Mouse (Mus musculus): Measurements from ENCODE around the gene Ran. TPM values are rescaled to one million over a fixed set of nuclear protein-coding genes. Genes with fewer than 3 reads are reported as not detected.
"Not testable (repeated sequence)": the region's sequence is repeated elsewhere in the genome, so short reads cannot be mapped to it uniquely, and the experiment has no call there.

Ran gene
- total RNA-seq (2021) = 100 to 1,000 TPM; 157 to 172 TPM

DNA sequence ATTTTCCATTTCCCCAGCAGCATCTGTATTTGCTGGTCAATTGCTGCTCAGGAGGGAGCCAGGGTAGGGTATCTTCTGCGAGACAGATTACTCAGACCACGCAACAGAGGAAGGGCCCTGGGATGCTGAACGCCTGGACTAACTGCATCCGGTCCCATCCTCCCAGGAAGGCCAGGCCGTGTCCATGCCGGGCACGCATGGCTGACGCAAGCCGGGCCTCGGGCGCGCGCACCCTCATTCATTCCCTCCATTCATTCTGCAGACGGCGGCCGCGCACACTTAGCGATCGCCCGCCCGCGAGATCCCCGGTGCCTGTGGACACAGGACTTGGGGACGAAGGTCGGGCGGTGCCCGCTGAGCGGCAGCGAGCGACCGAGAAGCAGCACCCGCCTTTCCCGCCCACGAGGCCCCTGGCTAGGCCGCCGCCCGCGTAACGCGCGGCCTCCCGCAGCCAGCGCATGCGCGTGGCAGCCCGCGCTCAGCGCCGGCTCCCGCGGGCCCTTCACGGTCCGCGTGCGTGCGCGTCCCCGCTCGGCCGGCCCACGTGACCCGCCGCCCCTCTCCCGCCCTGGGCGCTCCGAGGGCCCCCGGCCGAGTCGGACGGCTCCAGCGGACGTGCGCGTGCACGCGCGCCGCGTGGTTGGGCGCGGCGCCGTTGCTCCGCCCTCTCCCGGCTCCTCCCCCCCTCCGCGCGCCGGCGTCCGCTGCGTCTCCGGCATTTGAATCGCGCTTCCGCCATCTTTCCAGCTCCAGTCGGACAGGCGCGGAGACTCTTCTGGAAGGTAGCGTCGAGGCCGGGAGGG lies at the start of gene Ran:
TSS of gene Ran (plus strand) at position 573 of the 803 bp plus-strand sequence.
- intact Hi-C loops (cut with DNase I) = no loop called here
- DNase-seq (ENCODE audit: extremely low spot score in 1 of 2, low spot score in 2 of 2) = peak; percentile 90 to 97

DNA sequence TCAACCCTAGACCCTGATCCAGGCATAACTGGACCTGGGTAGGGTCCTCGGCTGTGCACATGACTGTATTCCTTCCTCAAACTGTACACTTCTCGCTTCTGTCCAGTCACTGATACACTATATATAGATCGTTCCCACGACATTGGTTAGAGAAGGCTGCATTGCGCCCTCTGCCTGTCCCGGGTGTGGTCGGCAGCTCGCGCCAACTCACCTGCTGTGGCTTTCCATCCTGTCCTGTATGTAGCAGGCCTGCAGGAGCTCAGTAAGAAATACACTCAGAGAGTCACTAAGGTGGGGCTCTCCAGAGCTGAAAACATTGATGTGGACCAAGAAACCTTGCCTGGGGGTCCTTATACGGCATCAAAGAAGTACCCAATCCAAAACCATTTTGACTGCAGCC lies 49.0 kb upstream of the Ran start:
- no peak for DNase-seq (ENCODE audit: extremely low spot score in 1 of 2, low spot score in 2 of 2)
- intact Hi-C loops (cut with DNase I) = loop anchor here (5.0 to 10.0 kb wide), 3 partner anchors 159 to 446 kb away; no protein-coding TSS in a partner anchor

DNA sequence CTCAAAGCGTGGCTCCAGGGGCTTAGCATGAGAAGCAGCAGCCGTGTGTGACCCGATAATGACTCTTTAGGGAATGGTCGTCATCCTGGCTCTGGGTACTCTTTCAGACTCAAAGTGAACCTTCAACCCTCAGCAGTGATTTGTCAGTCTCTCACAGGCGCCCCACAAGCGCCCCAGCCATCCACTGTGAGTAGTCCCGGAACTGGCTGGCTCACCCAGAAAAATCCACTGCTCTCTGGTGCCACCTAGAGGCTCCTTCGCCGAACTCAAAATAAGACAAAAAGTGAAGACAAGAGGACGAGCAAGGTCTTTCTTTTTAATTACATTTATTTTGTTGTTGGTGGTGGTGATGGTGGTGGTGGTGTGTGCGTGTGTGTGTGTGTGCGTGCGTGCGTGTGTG lies 48.6 kb upstream of the Ran start:
- intact Hi-C loops (cut with DNase I) = loop anchor here (5.0 to 10.0 kb wide), 3 partner anchors 159 to 446 kb away; no protein-coding TSS in a partner anchor
- DNase-seq (ENCODE audit: extremely low spot score in 1 of 2, low spot score in 2 of 2) = peak; percentile 70 to 75

DNA sequence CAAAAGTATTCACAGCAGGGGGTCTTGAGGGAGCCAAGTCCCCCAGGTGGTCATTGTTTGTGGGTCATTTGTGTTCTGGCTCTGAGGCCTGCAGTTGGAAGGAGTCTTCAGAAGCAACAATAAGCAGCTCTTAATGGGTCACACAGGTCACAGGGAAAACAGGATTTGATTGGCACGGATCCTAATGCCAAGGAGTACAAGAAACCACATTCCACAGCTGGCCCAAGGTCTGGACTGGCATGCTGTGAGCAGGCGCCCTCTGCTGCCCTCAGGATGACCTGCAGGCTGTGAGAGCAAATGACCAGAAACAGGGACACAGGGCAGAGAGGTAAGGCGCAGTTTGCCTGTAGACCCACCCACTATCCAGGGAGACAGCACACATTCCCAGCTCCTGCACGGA lies 43.6 kb upstream of the Ran start:
- DNase-seq (ENCODE audit: extremely low spot score in 1 of 2, low spot score in 2 of 2) = peak in 1 of 2 experiments; percentile 52
- intact Hi-C loops (cut with DNase I) = loop anchor here (10.0 kb wide), 1 partner anchor 451 kb away; no protein-coding TSS in a partner anchor

DNA sequence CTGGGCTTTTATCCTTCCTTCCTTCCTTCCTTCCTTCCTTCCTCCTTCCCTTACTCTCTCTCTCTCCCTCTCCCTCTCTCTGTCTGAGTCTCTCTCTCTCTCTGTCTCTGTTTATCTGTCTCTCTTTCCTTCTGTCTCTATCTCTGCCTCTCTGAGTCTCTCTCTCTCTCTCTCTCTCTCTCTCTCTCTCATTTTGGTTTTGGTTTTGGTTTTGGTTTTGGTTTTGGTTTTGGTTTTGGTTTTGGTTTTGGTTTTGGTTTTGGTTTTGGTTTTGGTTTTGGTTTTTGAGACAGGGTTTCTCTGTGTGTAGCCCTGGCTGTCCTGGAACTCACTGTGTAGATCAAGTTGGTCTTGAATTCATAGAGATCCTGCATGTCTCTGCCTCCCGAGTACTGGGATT lies 42.4 kb upstream of the Ran start:
- intact Hi-C loops (cut with DNase I) = loop anchor here (10.0 kb wide), 1 partner anchor 453 kb away; no protein-coding TSS in a partner anchor
- not testable (repeated sequence) for DNase-seq (ENCODE audit: extremely low spot score in 1 of 2, low spot score in 2 of 2)

DNA sequence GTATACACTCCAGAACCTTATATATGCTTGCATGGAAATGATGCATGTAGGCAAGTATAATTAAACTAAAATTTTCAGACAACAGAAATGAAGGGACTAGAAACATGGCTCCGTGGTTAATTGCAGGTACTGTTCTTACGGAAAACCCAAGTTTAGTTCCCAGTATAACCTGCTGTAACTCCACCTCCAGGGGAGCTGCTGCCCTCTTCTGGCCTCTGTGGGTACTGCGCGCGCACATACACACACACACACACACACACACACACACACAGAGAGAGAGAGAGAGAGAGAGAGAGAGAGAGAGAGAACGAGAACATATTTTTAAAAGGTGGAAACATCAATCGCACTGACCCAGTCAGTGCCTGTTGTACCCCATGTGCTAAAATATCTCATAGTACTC lies 40.9 kb upstream of the Ran start:
- DNase-seq (ENCODE audit: extremely low spot score in 1 of 2, low spot score in 2 of 2) = no peak
- intact Hi-C loops (cut with DNase I) = loop anchor here (10.0 kb wide), 1 partner anchor 454 kb away; no protein-coding TSS in a partner anchor

DNA sequence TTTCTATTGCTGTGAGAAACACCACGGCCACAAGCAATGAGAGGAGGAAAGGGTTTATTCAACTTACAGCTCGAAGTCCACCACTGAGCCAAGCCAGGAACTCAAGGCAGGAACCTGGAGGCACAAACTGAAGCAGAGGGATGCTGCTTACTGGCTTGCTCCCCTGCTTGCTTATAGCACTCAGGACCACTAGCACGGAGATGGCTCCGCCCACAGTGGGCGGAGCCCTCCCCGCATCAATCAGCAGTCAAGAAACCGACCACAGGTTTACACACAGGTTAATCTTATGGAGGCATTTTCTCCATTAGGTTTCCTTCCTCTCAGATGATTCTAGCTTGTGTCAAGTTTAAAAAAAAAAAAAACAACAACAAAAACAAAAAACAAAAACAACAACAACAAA lies 39.0 kb upstream of the Ran start:
- intact Hi-C loops (cut with DNase I) = no loop called here

DNA sequence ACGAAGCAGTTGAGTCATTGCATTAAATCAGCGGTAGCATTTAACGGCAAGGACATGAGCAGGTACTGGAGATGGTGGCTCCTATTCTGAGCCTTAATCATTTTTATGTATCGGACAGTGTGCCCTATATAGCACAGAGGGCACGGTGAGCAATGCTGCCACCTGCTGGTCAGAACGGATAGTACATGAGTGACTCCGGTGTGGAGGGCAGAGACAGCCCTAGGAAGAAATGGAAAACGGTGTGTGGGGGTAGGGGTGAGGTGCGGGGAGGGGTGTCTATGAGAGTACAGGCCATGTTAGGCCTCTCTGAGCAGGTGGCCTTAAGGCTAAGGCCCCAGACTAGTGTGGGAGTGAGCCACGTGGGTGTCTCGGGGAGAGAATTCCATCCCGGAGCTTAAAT lies 38.3 kb upstream of the Ran start:
- intact Hi-C loops (cut with DNase I) = no loop called here
- peak in 1 of 2 experiments; percentile 57 for DNase-seq (ENCODE audit: extremely low spot score in 1 of 2, low spot score in 2 of 2)

More for the DNA sequence above, 39.0 kb upstream of the Ran start:
- no peak for DNase-seq (ENCODE audit: extremely low spot score in 1 of 2, low spot score in 2 of 2)

DNA sequence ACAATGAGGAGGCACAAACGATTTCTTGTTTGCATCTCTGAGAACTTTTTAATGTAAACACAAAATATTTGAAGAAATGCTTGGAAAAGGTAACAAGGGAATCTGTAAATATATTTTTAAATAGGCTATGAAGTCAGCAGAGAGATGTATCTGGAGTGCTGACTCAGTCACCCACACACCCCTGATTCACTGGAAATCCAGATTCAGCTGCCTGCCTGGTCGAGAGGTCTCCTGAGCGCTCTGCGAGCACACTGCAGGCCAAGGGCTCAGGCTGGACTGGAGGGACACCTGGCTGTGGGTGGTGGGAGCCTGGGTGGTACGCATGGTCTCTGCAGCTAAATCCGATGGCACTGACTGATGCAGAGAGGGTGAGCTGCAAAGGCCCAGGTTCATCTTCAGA lies 35.3 kb upstream of the Ran start:
- no peak for DNase-seq (ENCODE audit: extremely low spot score in 1 of 2, low spot score in 2 of 2)
- intact Hi-C loops (cut with DNase I) = no loop called here

DNA sequence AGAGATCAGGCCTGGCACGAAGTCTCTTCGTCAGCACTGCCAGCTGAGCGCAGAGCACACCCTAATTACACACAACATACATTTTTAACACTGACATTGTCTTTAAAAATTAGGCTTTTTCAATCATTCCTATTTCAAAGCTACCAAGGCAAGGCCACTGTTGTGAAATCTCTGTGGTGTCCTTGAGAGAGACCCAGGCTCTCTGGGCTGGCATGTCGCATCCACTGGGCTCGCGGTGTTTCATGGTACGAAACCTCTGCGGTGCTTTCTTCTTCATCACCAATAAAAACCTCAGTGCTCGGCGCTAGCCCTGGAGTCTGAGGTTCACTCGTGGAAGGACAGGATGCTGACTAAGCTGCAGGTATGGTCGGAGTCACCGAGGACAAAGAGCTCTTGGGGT lies 33.9 kb upstream of the Ran start:
- DNase-seq (ENCODE audit: extremely low spot score in 1 of 2, low spot score in 2 of 2) = no peak
- intact Hi-C loops (cut with DNase I) = no loop called here

DNA sequence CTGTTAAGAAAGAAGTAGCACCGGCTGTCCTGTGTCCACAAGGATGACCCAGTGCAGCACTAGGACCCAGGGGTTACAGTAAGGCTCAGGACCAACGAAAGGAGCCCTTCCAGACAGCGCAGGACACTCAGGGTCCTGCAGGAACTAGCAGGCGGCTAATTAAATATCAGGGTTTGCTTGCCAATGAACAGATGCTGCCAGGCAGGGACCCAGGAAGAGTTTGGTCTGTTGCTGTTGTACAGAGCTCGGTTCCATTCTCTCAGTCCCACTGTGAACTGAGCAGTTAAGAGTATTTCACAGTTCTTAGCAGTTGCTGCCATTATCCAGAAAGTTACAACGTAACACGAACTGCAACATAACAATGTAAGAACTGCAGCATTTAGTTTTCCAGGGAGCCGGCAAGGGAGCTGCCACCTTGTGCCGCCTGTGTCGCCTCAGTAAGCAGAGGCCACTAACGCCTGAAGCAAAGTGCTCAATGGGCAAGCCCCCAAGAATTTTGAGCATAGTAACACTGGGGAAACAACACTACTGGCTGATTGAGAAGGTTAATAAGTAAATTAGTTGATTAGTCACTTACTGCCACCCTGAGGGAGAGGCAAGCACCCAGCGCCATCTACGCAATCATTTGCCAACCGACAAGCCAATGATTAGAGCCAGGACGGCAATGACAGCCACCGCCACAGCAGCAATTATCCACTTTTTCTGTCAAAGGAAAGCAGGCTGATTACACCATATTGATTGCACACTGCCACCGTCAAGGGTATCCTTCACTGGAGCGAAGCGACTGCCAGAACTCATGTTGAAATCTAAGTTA lies 32.5 kb upstream of the Ran start:
- peak in 1 of 2 experiments; percentile 8 for DNase-seq (ENCODE audit: extremely low spot score in 1 of 2, low spot score in 2 of 2)
- intact Hi-C loops (cut with DNase I) = no loop called here

DNA sequence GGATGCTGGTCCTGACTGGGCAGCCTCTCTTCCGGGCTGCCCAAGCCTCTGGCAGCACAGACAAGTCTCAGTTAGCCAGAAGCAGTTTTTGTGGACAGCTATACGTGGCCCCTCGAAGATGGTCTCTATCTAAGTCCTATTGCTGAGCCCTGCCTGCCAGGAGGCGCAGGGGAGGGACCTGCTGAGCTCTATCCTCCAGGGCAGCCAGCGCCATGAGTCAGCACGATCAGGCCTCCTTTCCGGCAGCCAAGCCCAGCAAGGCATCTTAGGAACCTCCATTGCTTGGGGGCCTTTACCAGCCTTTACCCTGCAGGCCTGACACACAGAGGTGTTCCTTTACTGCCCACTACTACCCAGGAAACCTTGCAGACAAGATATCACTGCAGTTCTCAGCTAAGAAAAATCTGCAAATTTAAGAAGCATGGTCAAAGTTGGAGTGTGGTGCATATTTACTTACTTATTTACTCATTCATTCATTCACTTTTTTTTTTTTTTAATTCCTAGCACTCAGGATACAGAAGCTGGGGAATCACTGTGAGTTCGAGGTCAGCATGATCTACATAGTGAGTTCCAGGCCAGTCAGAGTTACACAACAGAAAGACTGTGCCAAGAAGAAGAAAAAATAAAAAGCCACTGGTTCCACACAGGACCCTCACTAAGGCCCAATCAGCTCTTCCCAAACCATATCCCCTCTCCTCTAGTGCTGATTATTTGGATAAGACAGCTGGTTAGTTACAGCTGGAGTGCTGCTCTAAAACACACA lies 19.0 kb upstream of the Ran start:
- intact Hi-C loops (cut with DNase I) = no loop called here
- DNase-seq (ENCODE audit: extremely low spot score in 1 of 2, low spot score in 2 of 2) = no peak

DNA sequence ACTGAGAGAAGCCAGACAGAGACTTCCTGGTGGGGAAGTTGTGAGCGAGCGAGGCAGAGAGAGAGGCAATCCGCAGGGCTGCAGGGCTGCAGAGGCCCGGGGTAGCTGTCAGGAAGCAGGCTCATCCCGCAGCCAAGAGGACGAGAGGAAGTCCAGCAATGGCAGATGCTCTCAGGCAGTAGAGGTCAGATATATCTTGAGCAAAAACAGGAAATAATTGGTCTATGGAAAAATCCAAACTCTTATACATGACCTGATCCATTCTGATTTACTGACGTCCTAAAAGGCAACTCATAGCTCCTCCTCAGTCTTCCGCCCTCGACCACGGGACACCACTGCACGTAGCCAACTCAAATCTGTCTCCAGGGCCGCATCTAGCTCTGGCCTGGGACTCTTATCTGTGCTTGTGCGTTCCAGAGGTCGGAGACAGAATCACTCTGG lies 17.3 kb upstream of the Ran start:
- peak in 1 of 2 experiments; percentile 55 for DNase-seq (ENCODE audit: extremely low spot score in 1 of 2, low spot score in 2 of 2)
- intact Hi-C loops (cut with DNase I) = no loop called here

DNA sequence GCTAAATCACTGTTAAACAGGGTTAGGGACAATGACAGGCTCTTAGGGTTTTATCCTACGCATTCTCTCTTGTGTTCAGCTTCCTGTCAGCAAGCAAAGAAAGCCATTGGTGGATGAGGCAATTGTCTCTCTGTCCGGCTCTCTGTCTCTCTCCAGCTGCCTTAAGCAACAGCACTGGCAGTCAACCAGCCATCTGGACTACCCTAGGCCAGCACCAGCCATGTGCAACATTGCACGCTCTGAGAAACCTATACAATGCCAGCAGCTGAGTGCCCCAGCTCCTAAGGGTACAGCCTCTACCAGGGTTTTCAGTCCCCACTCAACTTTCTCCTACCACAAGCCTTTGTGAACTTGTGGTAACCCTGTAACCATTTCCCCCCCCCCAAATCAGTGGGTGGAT lies 14.5 kb upstream of the Ran start:
- no peak for DNase-seq (ENCODE audit: extremely low spot score in 1 of 2, low spot score in 2 of 2)
- intact Hi-C loops (cut with DNase I) = no loop called here

DNA sequence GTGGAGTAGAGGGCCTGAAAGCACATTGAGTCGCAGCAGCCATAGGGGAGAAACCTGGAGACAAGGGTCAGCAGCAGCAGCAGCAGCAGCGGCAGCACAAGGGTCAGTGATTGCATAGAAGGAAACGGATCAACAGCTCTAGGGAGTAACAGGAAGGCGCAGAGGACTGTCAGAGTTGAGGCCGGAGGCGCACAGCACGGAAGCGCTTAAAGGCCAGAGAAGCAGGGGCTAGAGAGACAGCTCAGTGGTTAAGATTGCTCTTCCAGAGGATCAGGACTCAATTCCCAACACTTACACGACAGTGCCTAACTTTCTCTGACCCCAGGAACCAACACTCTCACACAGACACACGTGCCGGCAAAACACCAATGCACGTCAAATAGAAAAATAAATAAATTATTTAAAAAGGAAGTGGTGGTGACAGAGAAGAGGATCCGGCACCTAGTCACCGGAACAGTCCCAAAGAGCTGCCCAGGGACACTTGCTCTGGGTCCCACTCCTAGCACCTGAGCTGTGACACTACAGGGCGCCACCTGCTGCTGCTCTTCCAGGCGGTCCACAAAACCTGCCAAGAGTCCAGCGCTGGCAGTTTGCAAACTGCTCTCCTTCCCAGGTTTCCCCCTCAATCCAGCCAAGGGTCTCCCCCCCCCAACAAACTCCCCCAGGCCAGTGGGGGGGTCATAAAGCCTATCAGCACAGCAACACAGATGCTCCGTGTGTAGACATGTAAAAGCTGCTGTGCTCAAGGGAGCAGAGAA lies 13.7 kb upstream of the Ran start:
- intact Hi-C loops (cut with DNase I) = no loop called here
- DNase-seq (ENCODE audit: extremely low spot score in 1 of 2, low spot score in 2 of 2) = no peak

DNA sequence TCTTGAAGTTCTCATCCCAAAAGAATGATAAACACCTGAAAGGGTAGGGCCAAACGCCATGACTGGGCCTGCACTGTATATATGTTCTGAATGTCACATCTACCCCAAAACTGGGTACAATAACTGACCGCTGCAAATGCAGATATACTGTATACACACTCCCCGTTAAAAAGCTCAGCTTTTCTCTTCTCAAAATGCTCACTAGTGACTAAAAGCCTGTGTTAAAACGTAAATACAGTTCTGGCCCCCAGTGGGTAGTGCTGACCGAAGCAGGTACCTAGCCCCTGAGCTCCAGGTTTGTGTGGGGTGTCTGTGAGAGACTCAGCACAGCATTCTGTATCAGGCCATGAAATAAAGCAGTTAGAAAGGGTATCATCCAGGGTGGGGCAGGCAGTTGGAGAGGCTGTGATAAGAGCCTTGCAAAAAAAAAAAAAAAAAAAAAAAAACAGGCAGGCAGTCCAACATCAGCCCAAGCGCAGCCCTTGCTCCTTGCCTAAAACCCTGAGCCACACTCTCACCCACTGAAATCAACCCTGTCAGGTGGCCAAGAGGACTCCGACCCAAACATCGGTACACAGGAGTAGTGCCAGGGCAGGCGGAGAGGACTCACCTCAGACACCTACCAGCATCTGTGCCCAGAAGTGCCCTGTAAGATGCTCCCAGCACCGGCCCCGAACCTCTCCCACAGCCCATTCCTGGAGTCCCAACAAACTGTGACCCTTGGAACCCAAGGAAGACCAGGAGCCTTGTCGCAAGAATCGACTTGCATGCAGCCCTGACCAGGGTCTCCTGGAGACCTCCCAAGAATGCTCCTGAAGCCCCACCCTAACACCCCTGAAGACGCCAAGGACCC lies 12.5 kb upstream of the Ran start:
- no peak for DNase-seq (ENCODE audit: extremely low spot score in 1 of 2, low spot score in 2 of 2)
- intact Hi-C loops (cut with DNase I) = no loop called here

DNA sequence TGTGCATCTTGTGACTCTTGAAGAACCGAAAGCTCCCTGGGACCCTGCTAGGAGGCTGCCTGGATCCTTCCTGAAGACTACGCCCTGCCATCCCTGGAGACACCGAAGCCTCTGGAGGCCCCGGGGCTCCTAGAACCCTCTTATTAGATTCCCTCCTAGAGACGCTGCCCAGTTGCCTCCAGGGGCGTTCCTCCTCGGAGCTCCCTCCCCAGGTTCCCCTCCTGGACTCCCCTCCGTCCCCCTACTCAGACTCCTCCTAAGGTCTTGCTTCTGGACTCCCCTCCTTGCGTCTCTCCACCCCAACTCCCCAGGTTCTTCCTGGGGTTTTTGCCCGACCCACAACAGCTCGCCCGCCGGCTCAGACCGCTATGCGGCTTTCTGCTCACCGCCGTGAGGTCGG lies 11.9 kb upstream of the Ran start:
- intact Hi-C loops (cut with DNase I) = no loop called here
- peak in 1 of 2 experiments; percentile 46 for DNase-seq (ENCODE audit: extremely low spot score in 1 of 2, low spot score in 2 of 2)

All from left cerebral cortex, postnatal 10 days (tissue).